Mouse (Mus musculus): ENCODE measurements around the gene Fibcd1.

The Fibcd1 gene

GRCm38 (mm10) chr2:31845896-31846691 lies at the start of gene Fibcd1:
TSS of gene Fibcd1 (minus strand) at chr2:31846005.
- peak; percentile 48 for DNase-seq

- DNase-seq = no peak
Measured at GRCm38 (mm10) chr2:31894221-31894870, 48.5 kb upstream of the Fibcd1 start.

- DNase-seq = no peak
Measured at GRCm38 (mm10) chr2:31893110-31893669, 47.4 kb upstream of the Fibcd1 start.

GRCm38 (mm10) chr2:31891219-31891618 lies 45.4 kb upstream of the Fibcd1 start:
- no peak for DNase-seq

- DNase-seq = no peak
Measured at GRCm38 (mm10) chr2:31888871-31889270, 43.1 kb upstream of the Fibcd1 start.

DNA sequence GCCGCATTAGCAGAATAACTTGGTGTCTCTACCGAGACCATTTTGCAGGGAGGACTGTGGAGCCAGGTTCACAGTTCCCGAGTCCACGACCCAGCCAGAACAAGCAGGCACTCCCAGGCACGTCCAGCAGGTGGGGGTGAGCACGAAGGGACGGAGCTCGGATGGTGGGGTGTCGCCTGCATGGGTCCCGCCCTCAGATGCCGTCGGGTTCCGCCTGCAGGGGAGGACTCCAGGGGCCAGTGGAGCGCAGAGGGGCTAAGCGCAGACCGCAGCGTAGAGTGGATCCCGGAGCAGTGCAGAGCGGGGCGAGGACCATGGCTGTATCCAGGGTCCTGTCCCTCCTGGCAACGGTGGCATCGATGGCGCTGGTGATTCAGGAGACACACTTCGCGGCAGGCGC lies 41.2 kb upstream of the Fibcd1 start, which contains the start of gene Lamc3:
Gene Lamc3 (plus strand): TSS at position 262 of the 400 bp plus-strand sequence.
- peak; percentile 36 for DNase-seq

GRCm38 (mm10) chr2:31884806-31885205 lies 39.0 kb upstream of the Fibcd1 start:
- peak; percentile 54 for DNase-seq

- DNase-seq = no peak
Measured at GRCm38 (mm10) chr2:31883061-31883460, 37.3 kb upstream of the Fibcd1 start.

- DNase-seq = peak; percentile 65
Measured at GRCm38 (mm10) chr2:31880868-31881267, 35.1 kb upstream of the Fibcd1 start.

DNA sequence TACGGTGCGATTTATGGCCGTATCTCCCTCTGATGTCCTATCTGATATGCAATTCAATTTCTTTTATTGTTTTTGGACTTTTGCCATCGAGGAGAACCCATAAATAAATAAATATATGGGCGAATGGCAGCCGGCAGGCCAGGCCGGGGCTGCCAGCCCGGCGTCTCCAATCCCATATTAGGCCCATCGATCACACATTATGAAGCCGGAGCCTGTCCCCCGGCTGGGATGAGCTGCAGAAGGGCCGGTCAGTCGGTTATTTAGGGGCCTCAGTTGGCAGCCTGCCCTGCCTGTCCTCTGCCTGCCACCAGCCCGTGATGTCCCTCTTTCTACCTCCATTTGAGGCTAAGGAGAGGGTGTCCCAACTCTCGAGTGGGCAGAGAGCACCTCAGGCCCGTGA lies 32.8 kb upstream of the Fibcd1 start:
- no peak for DNase-seq

- no peak for DNase-seq
Measured at GRCm38 (mm10) chr2:31876446-31876845, 30.6 kb upstream of the Fibcd1 start.

- no peak for DNase-seq
Measured at GRCm38 (mm10) chr2:31874290-31874855, 28.6 kb upstream of the Fibcd1 start.

DNA sequence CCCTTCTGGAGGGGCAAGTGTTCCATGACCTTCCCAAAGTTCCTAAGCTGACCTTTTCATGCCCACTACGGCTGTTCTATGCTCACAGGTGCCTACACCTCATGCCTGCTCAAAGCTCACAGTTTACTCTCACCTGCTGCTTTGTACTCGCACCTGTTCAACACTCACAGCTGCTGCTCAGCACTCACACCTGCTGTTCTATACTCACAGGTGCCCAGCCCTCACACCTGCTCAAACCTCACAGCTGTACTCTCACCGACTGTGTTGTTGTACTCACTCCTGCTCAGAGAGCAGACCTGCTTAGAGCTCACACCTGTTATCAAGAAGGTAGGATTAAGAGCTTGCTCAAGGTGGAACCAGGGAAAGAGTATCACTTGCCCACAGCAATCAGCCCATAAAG lies 24.9 kb upstream of the Fibcd1 start:
- DNase-seq = no peak

GRCm38 (mm10) chr2:31869692-31870091 lies 23.9 kb upstream of the Fibcd1 start:
- DNase-seq = no peak

GRCm38 (mm10) chr2:31868538-31869164 lies 22.8 kb upstream of the Fibcd1 start:
- DNase-seq = no peak

- DNase-seq = no peak
Measured at GRCm38 (mm10) chr2:31867773-31868537, 22.1 kb upstream of the Fibcd1 start.

- no peak for DNase-seq
Measured at GRCm38 (mm10) chr2:31865794-31866193, 20.0 kb upstream of the Fibcd1 start.

- no peak for DNase-seq
Measured at GRCm38 (mm10) chr2:31865322-31865721, 19.5 kb upstream of the Fibcd1 start.

DNA sequence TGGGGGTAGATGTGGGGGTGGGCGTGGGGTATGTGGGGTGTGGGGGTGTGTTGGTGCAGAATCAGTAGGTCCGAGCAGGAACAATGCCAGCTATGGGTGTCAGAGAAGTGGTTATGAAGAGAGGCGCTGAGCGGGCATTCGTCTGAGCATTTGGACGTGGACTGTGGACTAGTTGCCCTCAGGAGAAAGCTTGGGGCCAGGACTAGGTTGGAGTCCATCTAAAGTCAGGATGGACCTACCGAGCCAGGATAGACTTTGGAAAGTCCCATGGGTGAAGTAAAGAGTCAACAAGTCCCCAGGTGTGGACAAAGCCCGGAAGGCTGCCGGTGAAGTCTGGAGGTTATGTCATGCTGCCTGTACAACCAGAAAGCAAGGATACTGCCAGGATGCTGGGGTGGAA lies 19.1 kb upstream of the Fibcd1 start:
- no peak for DNase-seq

DNA sequence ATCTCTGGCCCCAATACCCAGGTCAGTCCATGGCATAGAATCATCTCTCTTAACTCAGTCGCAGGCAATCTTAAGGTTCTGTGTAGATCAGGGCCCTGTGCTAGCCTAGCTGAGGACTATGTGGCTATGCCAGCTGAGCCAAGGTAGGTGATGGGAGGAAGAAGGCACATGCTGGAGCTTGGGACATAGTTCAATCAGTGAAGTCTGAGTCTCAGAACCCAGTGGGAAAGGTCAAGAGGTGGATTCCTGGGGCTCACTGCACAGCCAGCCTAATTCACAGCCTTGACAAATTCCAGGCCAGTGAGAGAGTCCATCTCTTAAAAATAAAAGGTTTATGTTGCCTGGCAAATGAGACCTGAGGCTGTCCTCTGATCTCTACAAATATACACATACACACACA lies 18.0 kb upstream of the Fibcd1 start:
- DNase-seq = no peak

DNA sequence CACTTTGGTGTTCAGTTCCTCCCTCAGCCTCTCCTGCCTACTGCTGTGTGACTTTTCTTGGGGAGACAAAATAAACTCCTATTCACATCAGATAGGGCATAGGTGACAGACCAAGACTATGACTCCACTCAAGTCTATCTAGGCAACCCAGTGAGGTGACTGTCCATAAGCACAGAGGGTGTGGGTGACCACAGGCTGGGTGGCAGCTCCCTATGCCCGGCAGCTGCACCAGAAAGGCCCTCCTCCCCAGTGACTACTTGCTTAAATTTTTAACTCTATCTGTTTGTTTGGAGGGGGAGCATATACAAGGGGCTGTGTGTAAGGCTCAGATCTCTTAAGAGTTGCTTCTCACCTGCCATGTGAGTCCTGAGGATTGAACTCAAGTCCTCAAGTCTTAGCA lies 17.1 kb upstream of the Fibcd1 start:
- DNase-seq = no peak

GRCm38 (mm10) chr2:31858500-31858899 lies 12.7 kb upstream of the Fibcd1 start:
- no peak for DNase-seq

Data from thymus, postnatal 25 days (tissue).